Mouse (Mus musculus): ENCODE measurements around the gene Vstm2b.

- TF ChIP-seq TCF12 (IDR thresholded peaks at IDR 0.05; ENCODE audit: insufficient read depth, poor library complexity, severe bottlenecking) (no peak), MYOD1 (IDR thresholded peaks at IDR 0.05; ENCODE audit: control insufficient read depth in 1 of 3, insufficient read length in 2 of 3, low read depth in 2 of 3) (no peak)
Measured at GRCm38 (mm10) chr7:40939371-40939770, 41.2 kb downstream of the Vstm2b start.
